Mouse (Mus musculus): ENCODE results near the gene 4930522L14Rik.
A peak's percentile ranks its signal among the peaks of the same experiment; 100 is the strongest.
"Not testable (repeated sequence)": the region's sequence is repeated elsewhere in the genome, so short reads cannot be mapped to it uniquely, and the experiment has no call there.

The 4930522L14Rik gene

GRCm38 (mm10) chr5:109751391-109752071, at the start of gene 4930522L14Rik:
Gene 4930522L14Rik, minus strand, starts transcription at chr5:109751886.
- DNase-seq (ENCODE audit: low spot score in 2 of 2), result peak; percentile 48 to 67

DNA sequence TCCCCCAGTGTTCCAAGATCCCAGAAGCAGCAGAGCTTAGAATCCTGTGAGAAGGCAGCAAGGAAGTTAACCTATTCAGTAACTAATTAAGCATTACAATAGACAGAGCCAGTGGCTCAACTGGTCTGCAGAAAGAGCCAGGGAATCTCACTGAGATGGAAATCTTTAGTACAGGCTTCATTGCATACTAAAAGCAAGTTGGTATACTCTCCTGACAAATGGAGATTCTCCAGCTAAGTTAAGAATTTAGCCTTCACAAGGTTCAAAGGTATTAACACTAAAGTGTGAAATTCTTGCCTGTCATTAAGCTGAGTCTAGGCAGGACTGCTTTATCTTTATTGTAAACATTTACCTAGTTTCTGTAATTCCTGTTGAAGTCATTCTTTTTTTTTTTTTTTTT, 49.8 kb upstream of the 4930522L14Rik start:
- DNase-seq (ENCODE audit: low spot score in 2 of 2), result not testable (repeated sequence)

- not testable (repeated sequence) for DNase-seq (ENCODE audit: low spot score in 2 of 2)
These were observed 48.3 kb upstream of the 4930522L14Rik start for GRCm38 (mm10) chr5:109799948-109800347.

DNA sequence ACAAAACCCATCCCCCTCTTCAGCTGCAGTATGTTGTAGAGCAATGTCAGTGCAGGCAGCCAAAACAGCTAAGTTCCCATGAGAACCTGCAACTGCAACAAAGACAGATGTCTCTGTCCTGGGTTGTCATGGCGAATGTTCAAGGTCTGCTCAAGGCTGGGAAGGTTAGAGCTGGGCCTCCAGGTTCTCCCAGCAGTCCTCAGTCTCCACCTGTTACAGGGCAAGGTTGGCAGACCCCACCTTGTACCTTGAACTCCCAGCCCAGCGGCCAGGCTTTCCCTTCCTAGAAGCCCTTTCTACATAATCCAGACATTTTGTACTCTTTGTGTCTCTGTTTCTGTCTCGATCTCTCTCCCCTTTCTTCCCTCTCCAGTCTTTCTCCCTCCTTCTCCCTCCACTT, 45.3 kb upstream of the 4930522L14Rik start:
- DNase-seq (ENCODE audit: low spot score in 2 of 2), result not testable (repeated sequence)

GRCm38 (mm10) chr5:109795967-109796652, 44.4 kb upstream of the 4930522L14Rik start:
- DNase-seq (ENCODE audit: low spot score in 2 of 2), result peak; percentile 43 to 44

- DNase-seq (ENCODE audit: low spot score in 2 of 2), result not testable (repeated sequence)
These were observed 541 bp upstream of the 4930522L14Rik start for GRCm38 (mm10) chr5:109752073-109752780.

GRCm38 (mm10) chr5:109745081-109745480, 6.6 kb downstream of the 4930522L14Rik start:
- DNase-seq (ENCODE audit: low spot score in 2 of 2), result not testable (repeated sequence)

DNA sequence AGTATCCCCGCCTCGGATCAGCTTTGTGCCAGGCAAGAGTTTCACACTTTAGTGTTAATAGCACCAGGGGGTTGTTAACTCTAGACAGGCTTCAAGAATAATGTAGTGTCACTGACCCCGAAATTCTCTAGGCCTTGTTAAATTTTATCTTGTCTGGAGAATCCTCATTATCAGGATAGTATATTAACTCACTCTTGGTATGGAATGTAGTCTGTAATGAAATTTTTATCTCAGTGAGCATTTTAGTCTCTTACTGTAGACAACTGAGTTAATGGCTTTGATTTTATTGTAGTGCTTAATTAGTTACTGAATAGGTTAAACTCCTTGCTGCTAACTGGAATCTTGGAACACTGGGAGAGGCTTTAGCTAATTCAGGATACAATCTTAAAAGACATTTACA, 34.3 kb downstream of the 4930522L14Rik start:
- not testable (repeated sequence) for DNase-seq (ENCODE audit: low spot score in 2 of 2)

- not testable (repeated sequence) for DNase-seq (ENCODE audit: low spot score in 2 of 2)
These were observed 60.3 kb downstream of the 4930522L14Rik start for GRCm38 (mm10) chr5:109691205-109691965.

DNA sequence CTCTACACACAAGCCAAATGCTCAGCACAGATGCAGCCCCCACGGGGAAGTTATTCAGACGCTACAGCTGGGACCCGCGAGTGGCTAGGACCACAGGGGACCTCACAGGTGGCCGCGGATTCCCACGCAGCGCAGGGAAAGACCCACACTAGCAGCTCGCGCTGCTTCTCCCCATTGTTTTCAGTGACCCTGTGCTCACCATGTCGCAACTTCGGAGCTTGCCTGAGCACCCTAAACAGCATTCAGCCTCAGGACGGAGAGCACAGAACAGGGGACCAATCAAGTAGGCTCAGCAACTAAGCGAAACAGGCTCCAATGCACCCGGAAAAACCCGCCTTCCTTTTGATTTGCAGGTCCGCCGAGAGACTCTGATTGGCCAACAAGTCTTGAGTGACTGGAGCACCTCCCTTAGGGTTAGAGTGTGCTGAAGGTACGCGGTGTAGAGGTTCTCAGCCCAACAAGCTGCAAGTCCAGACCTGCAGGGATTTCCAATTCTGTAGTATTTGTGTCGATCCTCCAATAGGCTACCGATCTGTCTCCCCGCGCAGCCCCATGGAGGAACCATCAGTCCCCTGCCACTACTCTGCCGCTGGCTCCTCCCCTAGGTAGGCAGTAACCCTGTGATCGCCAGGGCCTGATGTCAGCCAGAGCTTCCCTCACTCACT, 61.0 kb downstream of the 4930522L14Rik start, which contains the start of gene 5430403G16Rik:
Gene 5430403G16Rik (minus strand): TSS at position 505 of the 665 bp plus-strand sequence.
- peak; percentile 41 to 70 for DNase-seq (ENCODE audit: low spot score in 2 of 2)
